Mouse (Mus musculus): Measurements from ENCODE around the gene 1700029I15Rik. TPM values are rescaled to one million over a fixed set of nuclear protein-coding genes. Genes with fewer than 3 reads are reported as not detected.

The 1700029I15Rik gene
- total and polyA plus RNA-seq, 3 experiments, result 0.67 to 3.4 (median 3.0) TPM

- Histone ChIP-seq H3K4me3 (replicated peaks in 1 of 3; ENCODE audit: low read depth in 2 of 3, low read length in 2 of 3, poor library complexity in 1 of 3) (peak overlapping the region in 1 of 3 experiments; percentile 5), H3K9me3 (replicated peaks; ENCODE audit: low read length) (no peaks in the 10 kb centered on the region), H3K27ac (ENCODE audit: insufficient read depth, low read depth) (no peak overlapping the region), H3K27me3 (replicated peaks) (peaks cover 9% of the 10 kb centered on the region), H3K9ac (ENCODE audit: insufficient read depth, low read depth) (no peak overlapping the region), H3K79me2 (replicated peaks; ENCODE audit: control insufficient read depth, extremely low read depth, insufficient read depth, poor library complexity, severe bottlenecking) (peaks cover 6% of the 10 kb centered on the region), H3K36me3 (replicated peaks in 1 of 2; ENCODE audit: control insufficient read depth in 1 of 2, insufficient read depth in 1 of 2, low read length in 1 of 2) (peaks cover 0 to 1% of the 10 kb centered on the region in 2 experiments), H3K4me1 (ENCODE audit: control insufficient read depth in 1 of 2, insufficient read depth in 2 of 2) (peaks cover 13 to 26% of the 10 kb centered on the region in 2 experiments), H3K4me2 (ENCODE audit: insufficient read depth, low read depth, poor library complexity, severe bottlenecking) (peak overlapping the region; percentile 23; the same call in 1 of the 2 replicates)
- no peak for DNase-seq (ENCODE audit: extremely low read depth)
- in situ Hi-C loops (cut with MboI; ENCODE audit: low pct_ligation_motif_present, low pct_unique_long_range_greater_than_20kb, low sequenced_read_pairs) (no loop called here), dilution Hi-C loops (cut with MboI; ENCODE audit: extremely low pct_ligation_motif_present, extremely low pct_unique_long_range_greater_than_20kb, low sequenced_read_pairs) (no loop called here)
- TF ChIP-seq ZKSCAN1 (IDR thresholded peaks at IDR 0.05; ENCODE audit: borderline replicate concordance, low read depth, low read length), result no peak
- TF ChIP-seq CHD1 (IDR thresholded peaks at IDR 0.05; ENCODE audit: low read depth, low read length), result no peak
- TF ChIP-seq MYC (IDR thresholded peaks at IDR 0.05; ENCODE audit: low read depth, low read length), result no peak
- TF ChIP-seq JUN (IDR thresholded peaks at IDR 0.05; ENCODE audit: insufficient read depth, low read depth, low read length), result no peak
- no peak for TF ChIP-seq ELF1 (IDR thresholded peaks at IDR 0.05; ENCODE audit: low read depth, low read length)
Measured at GRCm38 (mm10) chr2:92370821-92371805, 11.2 kb upstream of the 1700029I15Rik start.

DNA sequence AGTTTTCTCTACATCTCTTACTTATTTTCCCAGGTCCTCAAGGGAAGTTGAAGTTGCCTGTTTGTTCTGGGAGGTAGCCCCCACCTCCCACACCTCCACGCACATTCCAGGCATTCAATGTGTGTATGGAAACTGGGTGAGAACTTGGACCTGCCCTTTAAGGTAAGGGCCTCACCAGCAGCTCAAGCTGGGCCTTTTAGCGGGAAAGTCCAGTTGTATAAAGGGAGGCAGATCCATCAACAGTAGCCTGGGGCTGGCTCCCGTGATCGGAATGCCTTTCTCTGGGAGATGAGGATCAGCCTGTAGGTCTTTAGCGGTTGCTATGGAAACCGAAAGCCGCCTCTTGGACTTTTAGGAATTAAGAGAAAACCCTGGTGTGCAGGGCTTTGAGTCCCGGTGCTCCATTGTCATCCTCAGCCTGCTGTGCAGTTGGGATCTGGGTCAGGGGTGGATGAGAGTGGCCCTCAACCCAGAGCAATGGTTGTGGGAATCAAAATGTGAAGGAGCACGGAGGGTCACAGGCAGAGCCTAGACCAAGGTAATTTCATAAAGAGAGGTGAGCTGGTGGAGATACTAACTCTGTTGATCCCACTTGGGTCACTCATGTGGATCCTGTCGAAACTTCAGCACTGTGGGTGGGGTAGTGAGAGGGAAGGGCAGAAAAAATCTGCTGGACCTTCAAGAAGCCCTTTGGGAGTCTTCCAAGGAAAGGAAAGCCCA is 10.2 kb upstream of the 1700029I15Rik start:
- dilution Hi-C loops (cut with MboI; ENCODE audit: extremely low pct_ligation_motif_present, extremely low pct_unique_long_range_greater_than_20kb, low sequenced_read_pairs) (no loop called here), in situ Hi-C loops (cut with MboI; ENCODE audit: low pct_ligation_motif_present, low pct_unique_long_range_greater_than_20kb, low sequenced_read_pairs) (no loop called here)
- no peak for DNase-seq (ENCODE audit: extremely low read depth)
- Histone ChIP-seq H3K27ac (ENCODE audit: insufficient read depth, low read depth) (no peak overlapping the region), H3K36me3 (replicated peaks in 1 of 2; ENCODE audit: control insufficient read depth in 1 of 2, insufficient read depth in 1 of 2, low read length in 1 of 2) (peaks cover 0 to 6% of the 10 kb centered on the region in 2 experiments), H3K9ac (ENCODE audit: insufficient read depth, low read depth) (no peak overlapping the region), H3K27me3 (replicated peaks) (peaks cover 9% of the 10 kb centered on the region), H3K79me2 (replicated peaks; ENCODE audit: control insufficient read depth, extremely low read depth, insufficient read depth, poor library complexity, severe bottlenecking) (peaks cover 9% of the 10 kb centered on the region), H3K9me3 (replicated peaks; ENCODE audit: low read length) (no peaks in the 10 kb centered on the region), H3K4me1 (ENCODE audit: control insufficient read depth in 1 of 2, insufficient read depth in 2 of 2) (peaks cover 16 to 35% of the 10 kb centered on the region in 2 experiments), H3K4me2 (ENCODE audit: insufficient read depth, low read depth, poor library complexity, severe bottlenecking) (no peak overlapping the region), H3K4me3 (replicated peaks in 1 of 3; ENCODE audit: low read depth in 2 of 3, low read length in 2 of 3, poor library complexity in 1 of 3) (no peak overlapping the region)
- TF ChIP-seq POLR2A (IDR thresholded peaks at IDR 0.05; ENCODE audit: low read depth, low read length) (no peak), ZNF384 (IDR thresholded peaks at IDR 0.05; ENCODE audit: low read depth, low read length) (no peak), JUND (conservative IDR thresholded peaks at IDR 0.05; ENCODE audit: low read depth, low read length) (no peak), RAD21 (IDR thresholded peaks at IDR 0.05; ENCODE audit: low read depth, low read length) (no peak), NELFE (IDR thresholded peaks at IDR 0.05; ENCODE audit: low read depth, low read length) (no peak), PAX5 (IDR thresholded peaks at IDR 0.05; ENCODE audit: low read length) (no peak), IRF4 (IDR thresholded peaks at IDR 0.05; ENCODE audit: low read depth, low read length) (no peak), MAFK (IDR thresholded peaks at IDR 0.05; ENCODE audit: insufficient replicate concordance, low read length) (no peak), TCF12 (IDR thresholded peaks at IDR 0.05; ENCODE audit: low read depth, low read length) (no peak), USF1 (IDR thresholded peaks at IDR 0.05; ENCODE audit: low read depth, low read length) (no peak), ZMIZ1 (IDR thresholded peaks at IDR 0.05; ENCODE audit: low read depth, low read length) (no peak)
